Mouse (Mus musculus): ENCODE results near the gene Klb. TPM values are rescaled to one million over a fixed set of nuclear protein-coding genes. Genes with fewer than 3 reads are reported as not detected.
"Not testable (repeated sequence)": the region's sequence is repeated elsewhere in the genome, so short reads cannot be mapped to it uniquely, and the experiment has no call there.

The Klb gene
- 0.06 and 0.09 TPM in 2 replicates for polyA plus RNA-seq (2014; fragmentation: Nextera tagmentation; extraction: Ambion mirVana)

DNA sequence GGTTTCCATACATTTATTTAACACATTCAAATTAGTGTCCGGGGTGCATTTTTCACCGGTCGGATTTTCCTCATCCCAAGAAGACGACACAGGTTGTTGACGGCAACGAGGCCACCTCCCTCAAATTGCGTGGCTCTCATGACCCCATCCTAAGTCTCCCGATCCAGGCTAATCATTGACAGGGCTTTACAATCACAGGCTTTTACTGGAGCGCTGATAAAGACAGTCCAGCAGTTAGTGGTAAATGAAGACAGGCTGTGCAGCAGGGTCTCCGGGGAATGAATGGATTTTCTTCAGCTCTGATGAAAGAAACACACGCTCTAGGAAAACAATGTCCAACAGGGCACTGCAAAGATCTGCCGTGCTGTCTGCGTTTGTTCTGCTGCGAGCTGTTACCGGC lies at the start of gene Klb:
TSS of gene Klb (plus strand) at position 147 of the 400 bp plus-strand sequence.
- Histone ChIP-seq H3K4me2 (ENCODE audit: low read depth, severe bottlenecking) (no peak within 1 kb of the TSS), H3K9me3 (ENCODE audit: control insufficient read depth, low read length) (no peaks in the 10 kb centered on the region), H3K4me1 (ENCODE audit: control insufficient read depth, insufficient read depth, low read length) (no peaks in the 10 kb centered on the region), H3K9ac (ENCODE audit: low read length) (no peak within 1 kb of the TSS), H3K4me3 (ENCODE audit: low read depth, low read length) (no peak within 1 kb of the TSS), H3K27me3 (ENCODE audit: control insufficient read depth, insufficient read depth, low read length) (no peaks in the 10 kb centered on the region), H3K36me3 (ENCODE audit: control insufficient read depth, insufficient read depth, low read length) (no peaks in the 10 kb centered on the region), H3K27ac (replicated peaks; ENCODE audit: low read depth, low read length) (no peak within 1 kb of the TSS)
- WGBS, result 58% methylated on average over 15 of the region's 15 CpGs
- DNase-seq (ENCODE audit: low spot score), result no peak
- no peak for ATAC-seq (ENCODE audit: insufficient number of reproducible peaks, low FRiP score, low TSS enrichment, low read depth)

DNA sequence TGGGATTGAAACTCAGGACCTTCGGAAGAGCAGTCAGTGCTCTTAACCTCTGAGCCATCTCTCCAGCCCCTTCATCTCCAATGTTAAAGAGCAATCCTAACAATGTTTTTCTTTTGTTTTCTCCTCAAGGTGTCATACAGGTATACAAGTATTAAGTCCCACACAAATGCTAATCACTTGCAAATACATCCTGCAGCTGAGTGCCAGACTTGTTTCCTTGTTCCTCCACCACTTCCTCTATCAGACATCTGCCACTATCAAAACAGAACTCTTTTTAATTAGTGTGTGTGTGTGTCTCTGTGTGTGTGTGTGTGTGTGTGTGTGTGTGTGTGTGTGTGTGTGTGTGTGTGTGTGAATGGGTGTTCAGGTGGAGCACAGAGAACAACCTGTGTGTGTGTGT lies 48.5 kb upstream of the Klb start:
- WGBS, result 97% methylated on average over 1 of the region's 1 CpGs
- not testable (repeated sequence) for H3K4me3 ChIP-seq (ENCODE audit: low read depth, low read length); H3K36me3 ChIP-seq (ENCODE audit: control insufficient read depth, insufficient read depth, low read length); ATAC-seq (ENCODE audit: insufficient number of reproducible peaks, low FRiP score, low TSS enrichment, low read depth); H3K9ac ChIP-seq (ENCODE audit: low read length); H3K4me1 ChIP-seq (ENCODE audit: control insufficient read depth, insufficient read depth, low read length); H3K4me2 ChIP-seq (ENCODE audit: low read depth, severe bottlenecking); DNase-seq (ENCODE audit: low spot score); H3K9me3 ChIP-seq (ENCODE audit: control insufficient read depth, low read length); H3K27me3 ChIP-seq (ENCODE audit: control insufficient read depth, insufficient read depth, low read length); H3K27ac ChIP-seq (replicated peaks; ENCODE audit: low read depth, low read length)

DNA sequence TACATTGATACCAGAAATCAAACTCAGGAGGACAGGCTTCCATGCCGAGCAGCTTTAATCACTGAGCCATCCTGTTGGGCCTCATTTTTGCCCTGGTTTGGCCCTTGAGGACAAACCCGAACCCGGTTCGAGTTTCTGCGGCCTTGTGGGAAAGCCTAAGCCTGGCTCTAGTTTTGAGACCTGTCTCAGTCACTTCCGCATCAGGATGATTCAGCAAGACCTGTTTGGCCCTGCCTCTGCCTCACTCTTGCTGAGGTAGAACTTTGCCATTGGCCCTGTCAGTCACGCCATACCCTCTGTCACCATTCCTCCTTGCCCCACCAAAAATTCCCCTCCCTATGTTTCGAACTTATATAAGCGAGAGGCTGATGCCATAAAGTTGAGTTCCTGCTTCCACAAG lies 48.0 kb upstream of the Klb start:
- H3K4me1 ChIP-seq (ENCODE audit: control insufficient read depth, insufficient read depth, low read length), result no peaks in the 10 kb centered on the region
- no peak overlapping the region for H3K4me2 ChIP-seq (ENCODE audit: low read depth, severe bottlenecking)
- 93% methylated on average over 9 of the region's 9 CpGs for WGBS
- no peak overlapping the region for H3K4me3 ChIP-seq (ENCODE audit: low read depth, low read length)
- ATAC-seq (ENCODE audit: insufficient number of reproducible peaks, low FRiP score, low TSS enrichment, low read depth) (no peak), DNase-seq (ENCODE audit: low spot score) (no peak)
- H3K27ac ChIP-seq (replicated peaks; ENCODE audit: low read depth, low read length), result no peak overlapping the region
- H3K9ac ChIP-seq (ENCODE audit: low read length), result no peak overlapping the region
- H3K36me3 ChIP-seq (ENCODE audit: control insufficient read depth, insufficient read depth, low read length), result peaks cover 5% of the 10 kb centered on the region; the same call in 1 of the 2 replicates
- no peaks in the 10 kb centered on the region for H3K27me3 ChIP-seq (ENCODE audit: control insufficient read depth, insufficient read depth, low read length)
- H3K9me3 ChIP-seq (ENCODE audit: control insufficient read depth, low read length), result no peaks in the 10 kb centered on the region

DNA sequence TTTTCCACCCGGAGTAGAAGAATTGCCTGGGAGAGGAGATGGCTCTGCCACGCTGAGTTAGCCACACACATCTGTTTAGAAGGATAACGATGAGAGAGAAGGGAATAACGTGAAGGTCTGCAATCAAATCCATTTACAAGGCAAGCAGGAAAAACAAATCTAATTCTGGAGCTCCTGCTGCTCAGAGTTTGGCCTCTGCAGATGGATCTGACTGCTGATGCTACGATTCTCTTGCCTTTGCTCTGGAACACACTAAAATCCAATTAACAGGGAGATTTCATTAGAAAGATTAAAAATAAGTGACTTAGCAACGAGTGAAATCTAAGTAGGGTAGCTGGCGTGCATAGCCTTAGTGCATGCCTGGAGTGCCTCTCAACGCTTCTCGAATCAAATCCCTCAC lies 42.6 kb upstream of the Klb start:
- Histone ChIP-seq H3K4me2 (ENCODE audit: low read depth, severe bottlenecking) (no peak overlapping the region), H3K27ac (replicated peaks; ENCODE audit: low read depth, low read length) (no peak overlapping the region), H3K4me1 (ENCODE audit: control insufficient read depth, insufficient read depth, low read length) (no peaks in the 10 kb centered on the region), H3K9ac (ENCODE audit: low read length) (no peak overlapping the region), H3K27me3 (ENCODE audit: control insufficient read depth, insufficient read depth, low read length) (no peaks in the 10 kb centered on the region), H3K4me3 (ENCODE audit: low read depth, low read length) (no peak overlapping the region), H3K9me3 (ENCODE audit: control insufficient read depth, low read length) (no peaks in the 10 kb centered on the region), H3K36me3 (ENCODE audit: control insufficient read depth, insufficient read depth, low read length) (peaks cover 6% of the 10 kb centered on the region; the same call in 1 of the 2 replicates)
- WGBS, result 75% methylated on average over 9 of the region's 9 CpGs
- ATAC-seq (ENCODE audit: insufficient number of reproducible peaks, low FRiP score, low TSS enrichment, low read depth) (no peak), DNase-seq (ENCODE audit: low spot score) (no peak)

DNA sequence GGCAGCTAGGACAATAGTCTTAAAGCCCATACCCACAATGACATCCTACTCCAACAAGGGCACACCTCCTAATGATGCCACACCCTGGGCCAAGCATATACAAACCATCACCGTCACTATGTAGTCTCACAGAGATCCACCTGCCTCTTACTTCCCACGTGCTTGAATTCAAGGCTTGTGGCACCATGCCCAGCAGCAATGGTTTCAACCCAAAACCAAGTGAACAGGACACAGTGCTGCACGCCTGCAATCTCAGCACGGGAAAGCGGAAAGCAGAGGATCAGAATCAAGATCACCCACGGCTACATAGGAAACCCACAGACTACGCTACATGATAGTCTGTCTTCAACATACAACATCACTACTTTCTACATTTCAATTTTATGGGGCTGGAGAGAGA lies 39.9 kb upstream of the Klb start:
- Histone ChIP-seq H3K4me3 (ENCODE audit: low read depth, low read length) (no peak overlapping the region), H3K4me2 (ENCODE audit: low read depth, severe bottlenecking) (no peak overlapping the region), H3K4me1 (ENCODE audit: control insufficient read depth, insufficient read depth, low read length) (no peaks in the 10 kb centered on the region), H3K36me3 (ENCODE audit: control insufficient read depth, insufficient read depth, low read length) (peaks cover 13% of the 10 kb centered on the region; the same call in 1 of the 2 replicates), H3K9me3 (ENCODE audit: control insufficient read depth, low read length) (no peaks in the 10 kb centered on the region), H3K27ac (replicated peaks; ENCODE audit: low read depth, low read length) (no peak overlapping the region), H3K27me3 (ENCODE audit: control insufficient read depth, insufficient read depth, low read length) (no peaks in the 10 kb centered on the region), H3K9ac (ENCODE audit: low read length) (no peak overlapping the region)
- ATAC-seq (ENCODE audit: insufficient number of reproducible peaks, low FRiP score, low TSS enrichment, low read depth) (no peak), DNase-seq (ENCODE audit: low spot score) (no peak)
- WGBS, result 91% methylated on average over 7 of the region's 7 CpGs

DNA sequence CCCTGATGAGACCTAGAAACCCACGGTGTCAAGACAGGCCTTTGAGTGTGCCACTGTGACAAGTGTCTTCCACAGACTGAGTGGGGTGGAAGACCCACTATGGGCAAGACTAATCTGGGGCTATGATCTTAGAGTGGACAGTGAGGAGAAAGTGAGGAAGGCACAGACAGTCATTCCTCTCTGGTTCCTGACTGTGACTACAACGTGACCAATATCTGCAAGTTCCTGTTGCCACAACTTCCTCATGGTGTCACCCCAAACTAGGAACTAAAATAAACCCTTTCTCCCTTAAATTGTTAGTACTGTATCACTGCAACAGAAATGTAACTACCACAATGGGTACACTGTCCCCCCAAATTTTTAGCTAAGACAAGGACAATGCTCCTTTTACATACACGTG lies 39.2 kb upstream of the Klb start:
- H3K36me3 ChIP-seq (ENCODE audit: control insufficient read depth, insufficient read depth, low read length), result peaks cover 13% of the 10 kb centered on the region; the same call in 1 of the 2 replicates
- no peaks in the 10 kb centered on the region for H3K4me1 ChIP-seq (ENCODE audit: control insufficient read depth, insufficient read depth, low read length)
- H3K27me3 ChIP-seq (ENCODE audit: control insufficient read depth, insufficient read depth, low read length), result no peaks in the 10 kb centered on the region
- no peak overlapping the region for H3K4me3 ChIP-seq (ENCODE audit: low read depth, low read length)
- DNase-seq (ENCODE audit: low spot score) (no peak), ATAC-seq (ENCODE audit: insufficient number of reproducible peaks, low FRiP score, low TSS enrichment, low read depth) (no peak)
- WGBS, result 98% methylated on average over 3 of the region's 3 CpGs
- no peak overlapping the region for H3K9ac ChIP-seq (ENCODE audit: low read length)
- no peaks in the 10 kb centered on the region for H3K9me3 ChIP-seq (ENCODE audit: control insufficient read depth, low read length)
- no peak overlapping the region for H3K4me2 ChIP-seq (ENCODE audit: low read depth, severe bottlenecking)
- no peak overlapping the region for H3K27ac ChIP-seq (replicated peaks; ENCODE audit: low read depth, low read length)

DNA sequence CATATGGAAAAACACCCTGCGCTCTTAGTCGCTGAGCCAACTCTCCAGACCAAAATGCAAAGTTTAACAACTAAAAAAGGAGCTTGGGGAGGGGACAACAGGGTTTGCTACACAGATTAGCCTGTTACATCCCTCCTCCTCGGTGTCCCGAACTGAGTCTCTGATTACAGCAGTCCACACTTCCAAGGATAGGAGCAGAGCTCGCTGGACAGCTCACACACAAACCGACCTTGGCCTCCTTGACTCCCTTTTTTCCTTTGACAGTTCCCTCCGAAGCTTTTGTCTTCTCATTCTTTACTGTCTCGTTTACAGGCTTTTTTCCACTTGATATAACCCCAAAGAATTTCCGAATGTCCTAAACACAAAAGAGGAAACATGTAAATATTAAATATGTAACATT lies 28.9 kb upstream of the Klb start:
- peaks cover 2% of the 10 kb centered on the region; the same call in 1 of the 2 replicates for H3K4me1 ChIP-seq (ENCODE audit: control insufficient read depth, insufficient read depth, low read length)
- no peak overlapping the region for H3K4me2 ChIP-seq (ENCODE audit: low read depth, severe bottlenecking)
- H3K9me3 ChIP-seq (ENCODE audit: control insufficient read depth, low read length), result no peaks in the 10 kb centered on the region
- no peak overlapping the region for H3K27ac ChIP-seq (replicated peaks; ENCODE audit: low read depth, low read length)
- WGBS, result 93% methylated on average over 9 of the region's 9 CpGs
- no peaks in the 10 kb centered on the region for H3K27me3 ChIP-seq (ENCODE audit: control insufficient read depth, insufficient read depth, low read length)
- H3K9ac ChIP-seq (ENCODE audit: low read length), result no peak overlapping the region
- ATAC-seq (ENCODE audit: insufficient number of reproducible peaks, low FRiP score, low TSS enrichment, low read depth) (no peak), DNase-seq (ENCODE audit: low spot score) (no peak)
- peaks cover 9% of the 10 kb centered on the region for H3K36me3 ChIP-seq (ENCODE audit: control insufficient read depth, insufficient read depth, low read length)
- H3K4me3 ChIP-seq (ENCODE audit: low read depth, low read length), result no peak overlapping the region

DNA sequence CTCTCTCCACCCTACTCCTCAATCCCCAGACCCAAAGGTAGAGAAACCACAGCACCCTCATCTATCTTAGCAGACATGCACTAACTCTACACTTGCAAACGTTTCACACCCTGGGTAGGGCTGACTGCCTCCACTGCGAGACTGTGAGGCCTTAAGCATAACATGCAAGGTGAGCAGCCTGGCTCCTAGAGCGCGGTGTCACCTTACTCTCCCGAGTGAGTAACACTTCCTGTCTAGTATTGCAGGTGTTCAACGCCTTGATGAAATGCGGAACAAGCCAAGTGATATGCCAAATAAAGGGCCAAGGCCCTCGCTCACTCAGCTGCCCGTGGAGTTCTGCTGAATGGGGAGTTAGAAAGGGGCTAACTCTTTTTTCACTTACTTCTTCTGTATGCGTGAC lies 25.9 kb upstream of the Klb start:
- Histone ChIP-seq H3K4me2 (ENCODE audit: low read depth, severe bottlenecking) (no peak overlapping the region), H3K9me3 (ENCODE audit: control insufficient read depth, low read length) (no peaks in the 10 kb centered on the region), H3K36me3 (ENCODE audit: control insufficient read depth, insufficient read depth, low read length) (peaks cover 9% of the 10 kb centered on the region), H3K4me3 (ENCODE audit: low read depth, low read length) (no peak overlapping the region), H3K27me3 (ENCODE audit: control insufficient read depth, insufficient read depth, low read length) (no peaks in the 10 kb centered on the region), H3K9ac (ENCODE audit: low read length) (no peak overlapping the region), H3K4me1 (ENCODE audit: control insufficient read depth, insufficient read depth, low read length) (peaks cover 2% of the 10 kb centered on the region; the same call in 1 of the 2 replicates), H3K27ac (replicated peaks; ENCODE audit: low read depth, low read length) (peak overlapping the region; percentile 39; the same call in 1 of the 2 replicates)
- no peak for ATAC-seq (ENCODE audit: insufficient number of reproducible peaks, low FRiP score, low TSS enrichment, low read depth)
- 67% methylated on average over 10 of the region's 10 CpGs for WGBS
- peak; percentile 40 for DNase-seq (ENCODE audit: low spot score)

DNA sequence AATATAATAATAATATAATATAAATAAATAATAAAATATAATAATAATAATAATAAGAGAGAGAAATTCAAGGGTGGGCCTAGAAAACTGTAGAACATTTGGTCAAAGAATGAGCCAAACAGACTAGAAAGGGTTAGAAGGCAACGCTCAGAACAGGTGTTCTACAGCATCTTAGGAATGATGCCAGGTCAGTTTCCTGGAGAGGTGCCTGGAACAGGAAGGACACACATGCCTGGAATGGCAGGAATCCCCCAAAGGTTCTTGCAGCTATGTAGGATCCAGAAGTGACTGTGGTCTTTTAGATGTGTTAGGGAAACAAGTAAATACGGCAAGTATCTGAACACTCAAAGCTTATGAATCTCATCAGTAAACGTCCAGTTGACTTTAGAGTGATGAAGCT lies 23.8 kb upstream of the Klb start:
- DNase-seq (ENCODE audit: low spot score) (no peak), ATAC-seq (ENCODE audit: insufficient number of reproducible peaks, low FRiP score, low TSS enrichment, low read depth) (no peak)
- H3K36me3 ChIP-seq (ENCODE audit: control insufficient read depth, insufficient read depth, low read length), result no peaks in the 10 kb centered on the region
- H3K27ac ChIP-seq (replicated peaks; ENCODE audit: low read depth, low read length), result no peak overlapping the region
- 94% methylated on average over 3 of the region's 3 CpGs for WGBS
- H3K4me2 ChIP-seq (ENCODE audit: low read depth, severe bottlenecking), result no peak overlapping the region
- H3K4me1 ChIP-seq (ENCODE audit: control insufficient read depth, insufficient read depth, low read length), result peaks cover 2% of the 10 kb centered on the region; the same call in 1 of the 2 replicates
- no peaks in the 10 kb centered on the region for H3K9me3 ChIP-seq (ENCODE audit: control insufficient read depth, low read length)
- H3K4me3 ChIP-seq (ENCODE audit: low read depth, low read length), result no peak overlapping the region
- H3K27me3 ChIP-seq (ENCODE audit: control insufficient read depth, insufficient read depth, low read length), result no peaks in the 10 kb centered on the region
- H3K9ac ChIP-seq (ENCODE audit: low read length), result no peak overlapping the region

Measured in limb, embryonic 11.5 days (tissue).